Mouse (Mus musculus): ENCODE data around the gene Zc3h7a.

- no peak for TF ChIP-seq EP300 (IDR thresholded peaks at IDR 0.05; ENCODE audit: low read depth)
- TF ChIP-seq CTCF (IDR thresholded peaks at IDR 0.05; ENCODE audit: low read depth): no peak
Observed at GRCm38 (mm10) chr16:11122625-11123024, 53.6 kb downstream of the Zc3h7a start.
